Mouse (Mus musculus): Measurements from ENCODE around the gene Unc119b.
"Not testable (repeated sequence)": the region's sequence is repeated elsewhere in the genome, so short reads cannot be mapped to it uniquely, and the experiment has no call there.

The Unc119b gene

DNA sequence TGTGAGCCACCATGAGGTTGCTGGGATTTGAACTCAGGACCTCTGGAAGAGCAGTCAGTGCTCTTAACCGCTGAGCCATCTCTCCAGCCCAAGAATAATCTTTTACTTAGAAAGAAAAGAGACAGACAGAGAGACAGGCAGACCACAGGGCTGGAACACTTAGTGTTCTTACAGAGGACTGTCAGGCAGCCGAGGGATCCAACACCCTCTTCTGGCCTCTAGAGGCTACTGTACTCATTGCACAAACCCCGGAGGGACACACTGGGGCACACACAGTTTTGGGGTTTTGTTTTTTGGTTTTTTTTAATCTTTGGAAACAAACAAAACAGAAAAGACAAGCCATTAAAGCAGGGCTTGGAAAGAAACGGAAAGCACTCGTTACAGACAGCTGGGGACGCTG, 5.4 kb downstream of the Unc119b start:
- DNase-seq, result no peak

DNA sequence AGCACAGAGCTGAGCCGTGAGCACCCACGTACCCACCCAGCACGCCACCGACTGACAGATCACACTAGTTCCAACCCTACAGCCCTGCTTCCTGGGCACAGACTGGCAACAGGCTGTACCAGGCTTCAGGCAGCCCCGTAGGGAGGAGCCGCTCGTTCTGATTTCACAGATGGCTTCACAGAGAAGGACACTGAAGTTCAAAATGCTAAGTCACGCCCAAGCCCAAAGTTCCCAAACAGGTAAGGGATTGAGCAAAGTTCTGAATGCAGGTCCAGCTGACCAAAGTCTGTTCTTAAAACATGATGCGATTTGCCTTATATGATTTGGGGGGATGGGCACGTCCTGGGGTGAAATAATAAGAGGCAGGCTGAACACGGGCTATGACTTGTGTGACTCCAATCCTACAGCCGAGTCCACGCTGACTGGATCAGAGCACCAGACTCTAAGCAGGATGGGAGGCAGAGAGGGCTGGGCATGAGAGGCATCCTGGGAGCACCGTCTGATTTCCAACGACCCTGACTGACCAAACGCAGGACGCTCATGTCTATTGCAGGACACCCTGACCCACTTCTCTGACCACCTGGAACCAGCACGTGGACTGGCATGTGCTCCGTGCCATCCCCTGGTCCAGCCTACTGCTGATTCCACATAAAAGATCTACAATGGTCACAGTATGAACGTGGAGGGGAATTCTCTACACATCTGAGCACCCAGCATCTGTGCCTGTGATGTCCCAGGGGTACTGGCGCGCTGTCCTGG, 7.2 kb downstream of the Unc119b start:
- no peak for DNase-seq

DNA sequence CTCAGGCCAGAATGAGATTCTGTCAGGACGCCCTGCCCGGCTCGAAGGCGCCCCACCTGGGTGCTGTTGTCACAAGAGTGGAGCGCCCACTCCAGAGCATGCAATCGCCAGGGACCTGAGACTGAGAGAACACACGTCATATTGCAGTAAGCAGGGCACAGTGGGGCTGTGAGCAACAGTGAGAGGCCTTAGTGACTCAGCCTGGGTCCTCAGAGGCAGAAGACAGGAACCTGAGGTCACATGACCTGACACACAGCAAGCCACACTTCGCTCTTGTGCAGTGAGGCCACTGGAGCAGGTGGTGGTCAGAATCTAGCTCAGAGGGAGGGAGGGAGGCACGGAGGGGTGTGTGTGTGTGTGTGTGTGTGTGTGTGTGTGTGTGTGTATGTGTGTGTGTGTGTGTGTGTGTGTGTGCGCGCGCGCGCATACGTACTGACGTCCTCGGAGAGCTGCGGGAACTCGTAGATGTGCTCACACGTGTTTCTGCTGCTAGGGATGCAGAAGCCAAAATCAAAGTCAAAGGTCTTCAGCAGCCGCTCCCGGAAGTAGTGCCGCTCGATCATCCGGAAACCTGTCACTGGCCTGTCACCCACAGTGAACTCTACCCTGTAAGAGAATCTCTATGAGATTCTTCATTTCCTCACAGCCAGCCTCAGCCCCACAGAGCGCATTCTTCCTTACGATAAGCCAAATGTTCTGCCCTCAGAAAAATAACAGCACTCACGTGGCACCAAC, 8.0 kb downstream of the Unc119b start:
- no peak for DNase-seq

DNA sequence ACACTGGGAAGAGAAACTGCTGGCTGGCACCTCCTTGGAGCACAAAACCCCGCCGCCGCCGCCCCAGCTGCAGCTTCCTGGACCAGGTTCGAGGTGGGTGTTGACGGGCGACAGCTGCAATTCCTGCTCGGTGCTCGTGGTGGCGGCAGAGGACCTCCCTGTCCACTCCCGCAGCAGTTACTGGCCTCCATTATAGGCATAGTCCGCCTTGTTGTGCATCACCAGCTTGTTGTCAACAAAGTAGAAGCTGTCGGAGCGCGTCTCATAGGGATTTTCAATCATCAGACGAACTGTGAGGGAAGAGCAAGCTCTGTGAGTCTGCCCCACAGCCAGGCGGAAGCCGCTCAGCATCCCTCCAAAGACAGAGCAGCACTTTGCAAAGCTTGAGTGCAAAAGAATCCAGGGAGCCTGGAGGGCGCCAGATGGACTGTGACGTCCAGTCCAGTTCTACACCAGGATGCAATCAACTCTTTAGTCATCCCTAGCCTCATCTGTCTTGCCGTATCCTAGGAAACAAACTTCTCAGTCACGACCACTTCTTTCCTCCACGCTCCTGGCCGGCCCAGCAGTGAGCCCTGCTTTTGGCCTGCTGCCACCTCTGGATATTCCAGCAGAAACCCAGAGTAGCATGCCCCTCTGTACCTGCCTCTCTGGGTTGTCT, 9.4 kb downstream of the Unc119b start:
- peak; percentile 87 for DNase-seq

DNA sequence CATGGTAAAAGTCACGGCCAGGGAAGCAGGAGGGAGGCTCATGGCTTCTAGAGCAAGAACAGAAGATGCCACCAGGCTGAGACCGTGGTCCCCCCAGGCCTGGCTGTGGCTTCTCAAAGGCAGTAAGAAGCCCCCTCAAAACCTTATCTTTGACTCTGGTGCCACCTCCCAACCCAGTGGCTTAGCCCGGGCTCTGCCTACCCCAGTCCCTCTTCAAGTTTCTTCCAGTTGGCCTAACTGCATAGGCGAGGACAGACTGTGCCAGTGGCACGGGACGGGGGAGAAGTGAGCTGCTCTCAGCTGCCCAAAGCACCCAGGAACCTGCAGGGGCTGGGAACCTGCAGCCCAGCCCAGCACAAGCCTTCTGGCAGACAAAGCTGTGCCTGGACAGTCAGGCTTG, 10.1 kb downstream of the Unc119b start:
- DNase-seq, result no peak

DNA sequence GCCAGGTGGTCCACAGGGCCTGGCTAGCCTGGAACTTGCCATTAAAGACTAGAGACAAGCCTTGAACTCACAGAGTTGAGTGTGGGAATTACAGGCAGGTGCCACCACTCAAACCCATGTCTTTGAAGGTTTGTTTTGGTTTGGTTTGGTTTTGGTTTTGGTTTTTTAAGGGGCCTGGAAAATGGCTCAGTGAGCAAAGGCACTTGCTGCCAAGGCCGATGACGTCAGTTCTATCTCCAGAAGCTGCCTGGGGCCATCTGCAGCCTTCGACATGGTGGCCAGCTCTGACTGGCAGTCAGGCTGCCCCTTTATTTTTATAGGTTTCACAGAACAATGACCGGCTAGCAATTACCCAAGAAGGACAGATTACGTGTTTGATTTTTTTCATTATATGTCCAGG, 13.8 kb downstream of the Unc119b start:
- DNase-seq, result no peak

DNA sequence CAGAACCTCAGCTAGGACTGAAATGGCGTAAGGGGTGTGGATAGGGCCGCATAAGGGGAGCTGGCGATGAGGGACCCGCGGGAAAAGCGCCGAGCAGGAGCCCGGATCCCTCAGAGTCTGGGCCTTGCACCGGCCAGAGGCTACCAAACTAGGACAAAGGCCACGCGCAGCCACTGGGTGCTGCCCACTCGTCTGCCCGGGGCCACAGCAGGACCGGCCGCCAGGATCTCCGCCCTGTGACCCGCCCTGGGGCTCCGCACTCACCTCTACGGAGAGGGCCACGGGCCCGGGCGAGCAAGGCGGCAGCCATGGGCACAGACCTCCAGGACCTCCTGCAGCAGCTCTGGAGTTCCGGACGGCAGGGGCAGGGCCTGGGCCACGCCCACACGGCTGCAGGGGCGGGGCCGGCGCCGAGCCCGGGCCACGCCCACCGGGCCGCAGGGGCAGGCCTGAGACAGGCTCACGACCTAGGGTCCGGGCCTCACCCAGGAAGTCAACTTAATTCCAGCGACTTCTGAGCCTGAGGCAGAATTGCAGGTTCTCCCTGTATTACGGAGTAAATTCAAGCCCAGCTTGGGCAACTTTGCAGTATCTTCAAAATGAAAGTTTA, 15.7 kb downstream of the Unc119b start, which contains the start of gene Acads:
Gene Acads, minus strand, starts transcription at position 386 of the 610 bp plus-strand sequence.
- DNase-seq, result peak; percentile 79

DNA sequence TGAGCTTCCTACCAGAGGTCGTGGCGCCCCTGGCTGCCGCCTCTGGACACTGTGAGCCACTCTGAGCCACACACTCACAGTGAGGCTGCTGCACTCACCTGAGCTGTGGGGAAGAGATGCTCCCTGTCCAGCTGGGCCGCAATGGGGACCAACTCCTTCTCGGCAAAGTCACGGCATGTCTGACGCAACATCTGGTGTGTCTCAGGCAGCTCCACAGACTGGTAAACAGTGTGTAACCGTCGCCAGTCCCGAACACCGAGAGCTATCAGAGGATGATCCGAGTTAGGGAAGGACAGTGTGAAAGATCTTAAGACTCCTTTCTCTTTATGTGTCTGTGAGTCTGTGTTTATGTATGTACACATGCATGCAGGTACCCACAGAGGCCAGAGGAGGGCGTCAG, 17.3 kb downstream of the Unc119b start:
- DNase-seq, result no peak

DNA sequence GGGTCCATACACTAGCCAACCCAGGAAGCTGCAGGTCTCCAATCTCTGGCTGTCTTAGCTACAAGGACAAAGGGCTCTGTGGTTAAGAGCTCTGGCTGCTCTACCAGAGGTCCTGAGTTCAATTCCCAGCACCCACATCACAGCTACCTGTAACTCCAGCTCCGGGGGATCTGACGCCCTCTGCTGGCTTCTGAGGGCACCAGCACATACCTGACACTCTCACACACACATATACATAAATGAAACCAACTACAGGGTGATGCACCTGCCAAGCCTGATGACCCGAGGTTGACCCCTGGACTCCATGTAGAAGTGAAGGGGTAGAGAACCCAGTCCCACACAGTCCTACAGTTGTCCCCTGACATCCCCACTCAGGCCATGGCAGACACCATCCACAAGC, 18.3 kb downstream of the Unc119b start:
- no peak for DNase-seq

DNA sequence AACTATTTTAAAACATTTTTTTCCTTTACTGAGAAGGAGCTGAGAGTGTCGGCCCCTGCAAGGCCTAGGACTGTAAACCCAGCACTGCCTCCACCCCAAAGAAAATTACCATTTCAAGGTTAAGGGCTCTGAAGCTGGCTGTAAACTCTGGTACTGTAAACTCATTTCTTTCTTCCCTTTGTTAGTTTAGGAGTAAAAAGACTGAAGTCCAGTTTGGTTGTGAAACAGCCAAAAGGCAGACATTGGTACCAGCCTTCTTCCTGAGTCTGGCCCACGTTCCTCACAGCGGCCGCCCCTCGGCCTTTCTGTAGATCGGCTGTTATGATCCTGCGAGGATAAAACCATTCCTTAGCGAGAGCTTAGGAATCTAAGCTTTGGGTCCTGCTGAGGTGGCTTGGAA, 20.3 kb downstream of the Unc119b start:
- DNase-seq, result no peak

DNA sequence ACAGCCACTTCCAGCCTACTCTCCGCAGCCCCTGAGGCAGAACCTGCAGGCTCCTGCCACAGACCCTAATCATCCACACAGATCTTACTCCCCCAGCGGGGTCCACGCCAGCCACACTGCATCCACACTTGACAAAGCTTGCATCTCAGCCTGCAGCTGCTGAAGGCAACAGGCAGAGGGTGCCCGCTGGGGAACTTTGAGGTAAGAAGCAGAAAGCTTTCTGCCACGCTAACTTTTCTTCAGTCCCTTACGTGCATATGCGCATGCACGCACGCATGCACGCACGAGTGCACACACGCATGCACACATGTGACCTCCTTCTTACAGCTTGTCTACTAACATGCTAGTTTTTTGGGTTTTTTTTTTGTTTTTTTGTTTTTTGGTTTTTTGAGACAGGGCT, 21.5 kb downstream of the Unc119b start:
- DNase-seq, result no peak

DNA sequence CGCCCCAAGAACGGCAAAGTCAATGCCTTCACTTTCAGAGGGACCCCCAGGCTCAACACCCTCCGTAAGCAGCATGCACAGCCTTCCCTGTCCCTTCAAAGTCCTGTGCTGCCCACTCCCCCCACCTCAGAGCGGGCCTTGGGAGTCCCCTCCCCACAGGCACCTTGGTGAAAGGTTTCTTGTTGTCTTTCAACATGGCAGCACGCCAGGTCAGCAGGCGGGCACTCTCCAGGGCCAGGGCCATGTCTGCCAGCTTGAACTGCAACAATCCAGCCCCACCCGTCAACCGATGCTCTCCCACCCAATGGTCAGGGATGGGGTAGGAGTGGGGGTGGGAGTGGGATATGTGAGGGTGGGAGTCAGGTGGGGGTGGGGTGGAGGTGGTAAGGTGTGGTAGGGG, 23.6 kb downstream of the Unc119b start:
- DNase-seq, result no peak

DNA sequence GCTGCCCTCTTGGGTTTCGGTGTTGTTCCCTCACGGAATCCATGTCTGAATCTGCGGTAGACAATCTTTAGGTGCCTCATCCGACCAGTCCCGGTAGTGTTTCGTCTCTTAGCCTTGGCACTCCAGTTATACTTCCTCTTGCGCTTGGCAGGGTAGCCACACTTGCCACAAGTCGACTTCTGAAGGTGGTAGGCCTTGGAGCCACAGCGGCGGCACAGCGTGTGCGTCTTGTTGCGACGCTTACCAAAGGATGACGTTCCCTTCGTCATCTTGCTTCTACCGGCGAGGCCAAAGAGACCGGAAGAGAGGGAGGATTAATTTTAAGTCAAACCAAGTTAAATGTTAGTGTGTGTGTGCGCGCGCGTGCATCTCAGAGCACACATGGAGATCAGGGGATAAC, 31.5 kb downstream of the Unc119b start:
- DNase-seq, result not testable (repeated sequence)

DNA sequence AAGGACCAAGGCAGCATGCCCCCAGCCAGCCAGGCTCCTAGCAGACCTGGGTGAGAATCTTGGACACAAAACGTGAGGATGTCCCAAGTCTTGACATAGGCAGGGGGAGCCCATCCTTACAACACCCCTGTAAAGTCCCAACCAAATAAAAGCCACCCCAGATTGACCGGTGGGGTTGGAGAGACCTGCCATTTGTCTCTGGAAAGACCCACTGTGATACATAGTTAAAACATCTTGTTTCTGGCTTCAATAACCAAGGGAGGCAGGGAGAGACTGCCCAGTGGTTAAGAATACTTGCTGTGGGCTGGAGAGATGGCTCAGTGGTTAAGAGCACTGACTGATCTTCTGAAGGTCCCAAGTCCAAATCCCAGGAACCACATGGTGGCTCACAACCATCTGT, 32.5 kb downstream of the Unc119b start:
- no peak for DNase-seq

DNA sequence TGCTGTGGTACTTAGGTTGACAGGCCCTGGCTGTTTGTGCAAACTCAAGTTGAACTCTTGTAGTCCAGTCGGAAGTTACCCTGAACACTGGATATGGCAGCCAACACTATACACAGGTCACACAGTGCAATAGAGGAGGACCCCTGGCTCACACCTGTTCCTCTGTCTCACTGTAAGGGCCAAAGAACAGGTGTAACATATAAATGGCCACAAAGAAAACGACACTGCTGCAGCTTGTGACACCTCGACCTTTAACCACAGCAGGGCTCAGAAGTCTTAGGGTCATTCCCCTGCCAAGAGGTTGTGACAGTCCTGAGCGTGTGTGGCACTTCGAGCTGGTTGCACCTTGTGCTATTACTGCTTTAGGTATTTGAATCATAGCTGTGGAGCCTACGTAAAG, 34.3 kb downstream of the Unc119b start:
- DNase-seq, result no peak

DNA sequence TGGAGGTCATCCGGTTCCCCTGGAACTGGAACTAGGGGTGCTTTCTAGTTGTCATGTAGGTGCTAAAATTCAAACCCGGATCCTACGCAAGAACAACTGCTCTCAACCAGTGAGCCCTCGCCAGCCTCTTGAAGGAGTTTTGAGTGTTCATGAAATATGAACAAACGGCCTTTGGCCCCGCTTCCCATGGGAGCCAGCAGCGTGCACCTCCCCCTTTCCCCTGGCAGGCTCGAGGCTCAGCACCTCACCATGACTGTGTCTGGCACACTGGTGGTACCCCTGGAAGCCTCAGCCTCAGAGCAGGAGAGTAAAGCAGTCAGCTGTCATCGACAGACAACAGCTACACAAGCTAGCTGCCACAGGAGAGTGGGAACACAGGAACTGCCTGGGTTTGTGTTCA, 34.8 kb downstream of the Unc119b start:
- no peak for DNase-seq

DNA sequence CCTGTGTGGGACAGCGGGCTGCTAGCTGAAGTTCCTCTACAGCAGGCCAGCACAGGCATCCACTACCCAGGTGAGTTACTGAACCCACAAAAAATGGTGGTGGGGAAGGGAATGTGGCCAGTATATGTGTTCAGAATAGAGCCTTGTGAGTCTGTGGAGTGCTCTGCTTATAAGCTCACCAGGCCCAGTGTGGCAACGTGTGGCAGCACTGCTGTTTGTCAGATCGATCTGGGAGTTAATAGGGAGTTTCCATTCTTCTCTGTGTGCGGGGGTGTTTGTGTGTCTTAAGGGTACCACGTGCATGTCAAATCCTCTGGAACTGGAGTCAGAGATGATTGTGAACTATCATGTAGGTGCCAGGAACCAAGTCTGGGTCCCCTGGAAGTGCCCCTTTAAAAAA, 35.2 kb downstream of the Unc119b start:
- DNase-seq, result no peak

DNA sequence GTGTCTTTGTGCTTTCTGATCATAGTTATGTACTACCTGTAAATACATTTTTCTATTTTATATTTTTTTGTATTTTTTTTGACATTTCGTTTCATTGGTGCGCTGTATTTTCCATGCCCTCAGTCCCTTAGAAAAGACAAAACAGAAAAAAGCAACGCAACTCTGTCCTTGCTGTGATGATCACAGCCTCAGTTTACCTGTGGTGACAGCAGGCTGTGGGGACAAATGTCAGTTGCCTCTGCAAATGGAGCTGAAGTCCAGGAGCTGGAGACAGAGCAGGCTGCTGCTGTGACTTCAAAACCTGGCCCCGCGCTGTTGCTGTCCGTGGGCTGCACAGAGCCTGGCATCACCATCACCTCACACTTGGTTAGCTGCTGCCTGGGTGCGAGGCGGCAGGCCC, 36.6 kb downstream of the Unc119b start, which contains the start of gene Gm10401:
Gene Gm10401, minus strand, starts transcription at position 101 of the 400 bp plus-strand sequence.
- DNase-seq, result no peak

DNA sequence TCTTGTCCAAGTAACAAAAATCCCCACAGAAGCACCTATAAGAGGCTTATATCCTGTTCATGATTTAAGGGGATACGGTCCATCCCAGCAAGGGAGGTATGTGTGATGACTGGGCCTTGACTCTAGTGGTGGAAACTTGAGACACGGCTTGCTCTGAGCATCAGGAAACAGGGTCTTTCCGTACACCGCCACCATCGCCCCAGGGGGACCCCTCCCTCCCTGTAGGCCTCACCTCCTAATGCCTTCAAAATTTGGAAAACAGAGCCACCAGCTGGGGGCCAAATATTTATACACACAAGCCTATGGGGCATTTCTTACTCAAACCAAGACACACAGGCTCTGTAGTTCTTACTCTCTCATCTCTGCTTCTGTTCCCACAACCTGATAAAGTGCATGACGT, 43.0 kb downstream of the Unc119b start:
- DNase-seq, result no peak

DNA sequence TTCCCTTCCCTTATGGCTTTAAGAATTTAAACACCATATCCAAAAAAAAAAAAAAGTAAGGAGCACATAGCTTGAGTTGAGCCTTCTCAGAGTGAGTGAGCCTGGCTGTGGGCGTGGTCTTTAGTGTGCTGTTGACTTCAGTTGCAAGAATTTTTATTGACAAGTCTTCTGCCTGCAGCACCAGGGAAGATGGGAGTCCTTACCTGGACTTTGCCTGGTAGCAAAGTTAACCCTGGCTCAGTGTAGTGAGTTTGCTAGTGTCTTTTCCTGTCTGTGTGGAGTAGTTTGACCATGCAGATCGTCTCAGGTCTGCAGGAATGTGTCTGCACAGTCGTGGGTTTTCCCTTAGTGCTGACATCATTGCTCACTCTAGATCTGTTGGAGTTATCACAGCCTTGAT, 43.8 kb downstream of the Unc119b start:
- no peak for DNase-seq

DNA sequence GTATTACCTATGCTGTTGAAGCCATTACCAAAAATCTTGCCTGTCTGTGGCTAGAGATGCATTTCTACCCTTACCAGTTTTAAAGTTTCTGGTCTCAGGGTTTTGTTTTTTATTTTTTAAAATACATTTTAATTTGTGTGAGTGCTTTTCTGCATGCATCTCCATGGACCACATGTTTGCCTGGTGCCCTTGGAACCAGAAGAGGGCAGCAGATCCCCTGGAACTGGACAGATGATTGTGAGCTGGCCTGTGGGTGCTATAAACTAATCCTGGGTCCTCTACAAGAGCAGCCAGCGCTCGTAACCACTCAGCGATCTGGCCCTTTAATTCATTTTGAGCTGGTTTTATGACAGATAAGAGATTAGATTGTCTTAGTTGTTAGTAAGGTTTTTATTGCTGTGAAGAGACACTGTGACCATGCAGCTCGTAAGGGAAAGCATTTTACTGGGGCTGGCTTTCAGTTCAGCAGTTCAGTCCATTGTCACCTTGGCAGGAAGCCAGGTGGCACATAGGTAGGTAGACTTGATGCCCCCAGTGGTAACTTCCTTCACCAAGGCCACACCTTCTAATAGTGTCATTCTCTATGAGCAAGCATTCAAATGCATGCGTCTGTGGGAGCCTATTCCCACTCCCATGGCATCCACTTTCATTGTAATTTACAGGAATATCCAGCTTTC, 45.0 kb downstream of the Unc119b start:
- DNase-seq, result no peak

DNA sequence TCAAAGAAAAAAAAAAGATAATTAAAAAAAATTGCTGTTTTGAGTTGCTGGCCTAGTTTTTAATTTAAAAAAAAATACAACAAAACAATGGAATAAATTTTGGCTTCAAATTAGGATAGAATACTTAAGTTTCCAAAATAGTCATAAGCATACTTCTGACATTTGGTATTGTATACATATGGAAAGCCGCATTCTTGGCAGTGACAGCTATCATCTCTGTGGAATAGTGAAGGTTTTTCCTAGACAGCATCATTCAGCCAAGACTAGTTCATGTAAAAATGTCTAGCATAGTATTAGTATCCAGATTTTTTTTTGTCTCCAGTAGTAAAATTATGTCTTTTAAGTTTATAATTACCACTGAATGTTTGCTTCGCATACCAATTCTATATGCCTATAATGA, 49.1 kb downstream of the Unc119b start:
- DNase-seq, result no peak

DNA sequence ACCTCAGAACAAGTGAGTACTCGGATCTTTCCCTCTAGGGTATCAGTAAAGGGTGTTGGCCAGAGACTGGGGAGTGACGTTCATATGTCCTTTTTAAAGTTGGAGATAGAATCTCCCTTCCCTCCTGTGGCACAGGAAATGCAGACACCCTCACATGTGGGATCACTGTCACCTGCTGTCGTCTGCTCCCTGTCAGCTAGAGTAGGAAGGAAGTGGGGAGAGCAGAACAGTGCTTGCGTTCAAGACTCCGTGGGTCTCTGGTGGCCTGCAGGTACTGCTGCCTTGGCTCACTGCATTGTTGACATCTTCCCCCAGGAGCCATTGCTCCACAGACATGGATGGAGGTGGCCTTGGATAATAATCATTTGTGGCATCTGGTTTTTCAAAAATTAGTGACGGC, 51.3 kb downstream of the Unc119b start:
- DNase-seq, result no peak

Measured in layer of hippocampus, adult 9-11 months (tissue).